Mouse (Mus musculus): ENCODE data around the gene Rbfox1.

- no peak for TF ChIP-seq GATA1 (IDR thresholded peaks at IDR 0.05; ENCODE audit: borderline replicate concordance, low read length)
- TF ChIP-seq FLI1 (IDR thresholded peaks at IDR 0.05; ENCODE audit: low read length), result no peak
These were observed 600.5 kb downstream of the Rbfox1 start for GRCm38 (mm10) chr16:6485631-6486030.

Data from megakaryocyte, embryonic 14.5 days (primary cell).